Mouse (Mus musculus) kidney, adult 2 months (tissue): ENCODE data around the gene Pcca. TPM values are rescaled to one million over a fixed set of nuclear protein-coding genes. Genes with fewer than 3 reads are reported as not detected.

Experiments
- DNase-seq: peaks from one replicate; pipeline ENCODE4 v3.0.0; 2021
- H3K27ac ChIP-seq: fragments of 200-500 bp; 2 replicates; pipeline ENCODE4 v1.5.1; 2012; ENCODE audit warnings: low read depth, low read length, control low read depth, inconsistent platforms; ENCODE audit not compliant: insufficient read depth
- H3K27me3 ChIP-seq: fragments of 200-500 bp; replicated peaks from 2 replicates; pipeline ENCODE4 v1.6.1; 2012; ENCODE audit warnings: mild to moderate bottlenecking, moderate library complexity, low read length, inconsistent platforms; ENCODE audit not compliant: control insufficient read depth, insufficient read depth
- H3K36me3 ChIP-seq: fragments of 200-500 bp; 2 replicates; pipeline ENCODE4 v1.6.1; 2012; ENCODE audit warnings: mild to moderate bottlenecking, moderate library complexity, low read length, inconsistent platforms; ENCODE audit not compliant: control insufficient read depth, insufficient read depth
- H3K4me1 ChIP-seq: fragments of 200-500 bp; 2 replicates; pipeline ENCODE4 v1.6.1; 2011; ENCODE audit warnings: low read length; ENCODE audit not compliant: control insufficient read depth, insufficient read depth
- H3K4me3 ChIP-seq: fragments of 200-500 bp; 2 replicates; pipeline ENCODE4 v1.5.1; 2011; ENCODE audit warnings: mild to moderate bottlenecking, low read depth, low read length, control low read depth; ENCODE audit not compliant: insufficient read depth
- CTCF ChIP-seq: fragments of 200-500 bp; conservative IDR thresholded peaks from 2 replicates; pipeline ENCODE4 v1.5.1; 2011; ENCODE audit warnings: low read depth, mild to moderate bottlenecking, control low read depth, low read length, moderate library complexity, mixed read lengths; ENCODE audit not compliant: insufficient read depth, insufficient read length
- POLR2A ChIP-seq: fragments of 200-500 bp; IDR thresholded peaks from one replicate; pipeline ENCODE4 v1.6.1; 2011; ENCODE audit warnings: low read depth, low read length, control low read depth
- WGBS: fragments of 180-500 bp; shearing (Covaris S2); methylation state at CpG from one replicate; pipeline ENCODE4 v1.1.7; 2018; 5-methylcytosine and 5-hydroxymethylcytosine counted together
- polyA plus RNA-seq: library from polyadenylated mRNA; depleted of rRNA; stranded (reverse); fragments of >200 nt; gene quantifications from 2 replicates; pipeline ENCODE4 v1.2.3, GENCODE M21; 2012

Pcca gene
- polyA plus RNA-seq, 1 experiment = 77.1 TPM

- TF ChIP-seq CTCF = no peak
- TF ChIP-seq POLR2A = no peak
- DNase-seq = peak; percentile 23
- H3K27me3 ChIP-seq = peaks cover 6% of the 10 kb centered on the region
- H3K4me3 ChIP-seq = no peak overlapping the region
- no peaks in the 10 kb centered on the region for H3K4me1 ChIP-seq
- WGBS = 15% methylated on average over 12 of the region's 12 CpGs
- no peaks in the 10 kb centered on the region for H3K36me3 ChIP-seq
- no peak overlapping the region for H3K27ac ChIP-seq
Measured at GRCm38 (mm10) chr14:122489686-122490414, 44.3 kb upstream of the Pcca start.

GRCm38 (mm10) chr14:122490441-122491328 lies 43.4 kb upstream of the Pcca start, which contains the start of gene Gm10837:
Gm10837 (plus strand) TSS chr14:122490586.
- Histone ChIP-seq H3K4me1 (no peaks in the 10 kb centered on the region), H3K36me3 (no peaks in the 10 kb centered on the region), H3K4me3 (no peak within 1 kb of the TSS), H3K27me3 (peaks cover 6% of the 10 kb centered on the region), H3K27ac (no peak within 1 kb of the TSS)
- TF ChIP-seq POLR2A (no peak), CTCF (no peak)
- peak; percentile 15 for DNase-seq
- 4% methylated on average over 51 of the region's 51 CpGs for WGBS

GRCm38 (mm10) chr14:122491521-122491920 lies 42.6 kb upstream of the Pcca start:
- WGBS = 77% methylated on average over 6 of the region's 6 CpGs
- TF ChIP-seq POLR2A (no peak), CTCF (no peak)
- no peak overlapping the region for H3K4me3 ChIP-seq
- H3K36me3 ChIP-seq = no peaks in the 10 kb centered on the region
- H3K27ac ChIP-seq = no peak overlapping the region
- no peak for DNase-seq
- peaks cover 6% of the 10 kb centered on the region for H3K27me3 ChIP-seq
- no peaks in the 10 kb centered on the region for H3K4me1 ChIP-seq

GRCm38 (mm10) chr14:122492015-122492414 lies 42.1 kb upstream of the Pcca start:
- peaks cover 6% of the 10 kb centered on the region for H3K27me3 ChIP-seq

GRCm38 (mm10) chr14:122509058-122509457 lies 25.1 kb upstream of the Pcca start:
- Histone ChIP-seq H3K4me3 (no peak overlapping the region), H3K27ac (no peak overlapping the region), H3K36me3 (no peaks in the 10 kb centered on the region), H3K27me3 (no peaks in the 10 kb centered on the region), H3K4me1 (no peaks in the 10 kb centered on the region)
- 13% methylated on average over 2 of the region's 2 CpGs for WGBS
- peak; percentile 39 for DNase-seq
- TF ChIP-seq POLR2A = no peak
- no peak for TF ChIP-seq CTCF

More at GRCm38 (mm10) chr14:122492015-122492414, 42.1 kb upstream of the Pcca start:
- no peak for DNase-seq
- no peaks in the 10 kb centered on the region for H3K4me1 ChIP-seq
- TF ChIP-seq CTCF (no peak), POLR2A (no peak)
- no peak overlapping the region for H3K27ac ChIP-seq
- no peak overlapping the region for H3K4me3 ChIP-seq
- 81% methylated on average over 1 of the region's 1 CpGs for WGBS
- no peaks in the 10 kb centered on the region for H3K36me3 ChIP-seq

GRCm38 (mm10) chr14:122511519-122511918 lies 22.6 kb upstream of the Pcca start:
- whole genome bisulfite sequencing = 41% methylated on average over 3 of the region's 3 CpGs
- no peak for DNase-seq
- H3K36me3 ChIP-seq = no peaks in the 10 kb centered on the region
- no peak for TF ChIP-seq POLR2A
- TF ChIP-seq CTCF = no peak
- no peak overlapping the region for H3K4me3 ChIP-seq
- H3K27ac ChIP-seq = no peak overlapping the region
- H3K4me1 ChIP-seq = no peaks in the 10 kb centered on the region
- no peaks in the 10 kb centered on the region for H3K27me3 ChIP-seq

- TF ChIP-seq CTCF (no peak), POLR2A (no peak)
- Histone ChIP-seq H3K4me3 (no peak overlapping the region), H3K4me1 (no peaks in the 10 kb centered on the region), H3K36me3 (no peaks in the 10 kb centered on the region), H3K27ac (no peak overlapping the region), H3K27me3 (no peaks in the 10 kb centered on the region)
- WGBS = 61% methylated on average over 1 of the region's 1 CpGs
- no peak for DNase-seq
Measured at GRCm38 (mm10) chr14:122513511-122514036, 20.6 kb upstream of the Pcca start.
